Mouse (Mus musculus) right cerebral cortex, postnatal 25 days (tissue): Measurements from ENCODE around the gene Astn1.

Experiments
- DNase-seq: peaks from one replicate; pipeline ENCODE4 v3.0.0; 2022

The Astn1 gene

DNA sequence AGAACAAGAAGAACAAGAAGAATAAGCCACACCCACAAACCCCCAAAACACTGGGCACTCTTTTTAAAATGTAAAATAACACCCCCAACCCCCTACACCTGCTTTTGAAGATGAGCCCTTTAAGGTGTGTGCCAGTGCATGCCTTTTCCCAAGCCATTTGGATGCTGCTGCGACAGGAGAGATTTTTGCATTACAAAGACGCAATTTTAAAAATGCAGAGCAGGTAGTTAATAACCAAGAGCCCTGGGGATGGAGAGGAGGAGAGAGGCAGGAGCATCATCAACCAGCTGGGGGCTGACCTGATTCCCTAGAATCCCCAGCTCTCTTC lies at the start of gene Astn1:
Gene Astn1, plus strand, starts transcription at position 310 of the 328 bp plus-strand sequence.
- DNase-seq: no peak

DNA sequence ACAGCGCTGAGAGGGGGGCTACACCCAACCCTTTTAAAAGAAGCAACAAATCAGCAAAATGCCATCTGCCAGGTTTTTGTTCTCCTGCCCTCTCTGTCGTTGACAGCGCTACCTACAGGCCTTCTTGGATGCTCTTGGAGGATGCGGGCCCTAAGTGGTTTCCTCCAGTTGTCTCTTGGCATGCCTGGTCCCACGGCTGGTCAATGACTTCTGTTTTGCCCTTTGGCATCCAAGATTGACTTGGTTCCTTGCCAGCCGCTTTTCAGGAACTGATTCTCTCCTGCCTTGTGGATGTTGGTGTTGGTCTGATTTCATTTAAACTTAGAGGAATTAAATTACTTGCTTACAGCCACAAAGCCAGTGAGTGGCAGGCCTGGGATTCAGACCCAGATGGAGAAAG lies 38.7 kb upstream of the Astn1 start:
- DNase-seq: no peak

DNA sequence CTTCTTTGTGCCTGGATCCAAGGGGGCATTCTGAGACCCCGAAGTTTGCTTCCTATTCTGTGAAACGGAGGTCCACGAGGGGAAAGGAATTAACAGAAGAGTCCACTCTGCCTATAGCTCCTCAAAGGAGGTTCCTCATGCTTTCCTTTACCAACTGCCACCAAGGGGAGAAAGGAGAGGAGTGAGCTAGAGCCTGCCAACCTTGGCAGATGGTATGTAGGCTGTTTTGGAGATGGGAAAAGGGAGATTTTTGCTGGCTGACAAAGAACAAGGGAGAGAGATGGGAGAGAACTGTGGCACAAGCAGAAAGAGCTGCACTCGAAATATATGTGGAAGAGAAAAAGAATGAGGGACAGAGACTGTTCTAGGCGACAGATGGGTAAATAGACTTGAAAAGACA lies 33.9 kb upstream of the Astn1 start:
- peak; percentile 67 for DNase-seq

DNA sequence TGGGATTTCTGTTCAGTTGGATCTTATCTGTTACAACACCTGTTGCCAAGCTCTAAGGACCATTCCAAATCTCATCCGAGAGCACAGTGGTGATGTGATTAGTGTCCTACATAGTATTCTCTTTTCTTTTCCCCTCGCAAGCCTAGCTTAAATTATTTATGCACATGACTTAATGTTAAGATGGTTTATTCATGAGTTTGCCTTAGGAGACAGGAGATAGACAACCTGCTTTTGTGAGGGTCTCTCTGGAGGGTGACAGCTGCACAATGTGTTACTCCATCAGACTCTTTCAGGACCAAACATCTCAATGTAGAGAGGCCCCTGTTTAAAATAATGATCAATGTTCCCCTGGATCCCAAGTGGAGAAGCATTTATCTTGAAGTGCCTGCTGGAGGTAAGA lies 33.2 kb upstream of the Astn1 start:
- no peak for DNase-seq

DNA sequence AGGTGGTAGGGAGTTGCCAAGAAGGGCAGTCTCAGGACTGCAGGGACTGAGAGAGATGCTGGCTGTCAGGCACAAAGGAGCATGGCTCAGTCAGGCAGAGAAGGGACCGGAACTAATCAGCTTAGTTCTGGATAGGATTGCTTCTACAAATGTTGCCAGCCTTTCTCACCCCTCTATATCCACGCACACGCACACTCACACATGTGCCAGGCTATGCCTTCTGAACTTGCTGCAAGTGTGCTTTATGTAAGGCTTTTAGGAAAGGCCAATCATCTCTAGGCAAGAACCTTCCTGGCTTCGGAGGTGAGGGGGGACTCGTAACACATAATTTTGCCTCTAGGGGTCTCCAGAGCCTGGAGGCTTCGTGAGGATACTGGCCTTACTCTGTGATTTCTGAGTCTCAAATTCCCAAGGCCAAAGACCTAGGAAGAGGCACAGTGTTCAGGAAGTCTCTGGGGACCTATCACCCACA lies 18.8 kb upstream of the Astn1 start:
- DNase-seq: no peak

DNA sequence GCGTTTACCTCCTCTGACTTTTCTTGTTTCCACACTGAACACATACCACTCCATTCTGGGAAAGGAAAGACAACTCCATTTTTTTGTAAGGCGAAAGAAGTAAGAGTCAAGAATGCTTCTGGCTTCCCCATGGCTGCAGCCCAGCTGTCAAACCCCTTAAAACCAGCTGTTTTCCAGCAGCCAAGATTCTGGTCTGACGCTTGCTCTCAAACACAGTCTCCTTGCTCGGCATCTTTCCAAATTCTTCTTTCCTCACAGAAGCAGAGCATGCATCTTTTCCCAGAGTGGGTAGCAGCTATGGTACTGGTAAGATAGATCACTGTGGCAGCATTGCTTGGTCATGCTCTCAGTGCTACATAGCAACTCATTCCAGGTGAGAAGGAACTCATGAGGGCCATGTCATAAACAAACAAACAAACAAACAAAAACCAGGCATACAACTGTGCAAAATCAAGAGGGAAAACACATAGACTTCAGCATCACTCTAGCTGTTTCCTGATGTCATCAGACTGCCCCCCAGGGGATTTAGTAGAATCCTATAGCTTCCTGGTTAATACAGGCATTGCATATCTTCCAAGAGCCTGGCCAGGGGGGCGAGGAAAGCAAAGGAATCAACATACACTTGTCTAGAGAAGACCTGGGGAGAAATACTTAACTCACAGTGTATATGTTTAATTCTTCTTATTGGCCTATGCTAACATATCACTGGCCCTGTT lies 8.3 kb upstream of the Astn1 start:
- no peak for DNase-seq

DNA sequence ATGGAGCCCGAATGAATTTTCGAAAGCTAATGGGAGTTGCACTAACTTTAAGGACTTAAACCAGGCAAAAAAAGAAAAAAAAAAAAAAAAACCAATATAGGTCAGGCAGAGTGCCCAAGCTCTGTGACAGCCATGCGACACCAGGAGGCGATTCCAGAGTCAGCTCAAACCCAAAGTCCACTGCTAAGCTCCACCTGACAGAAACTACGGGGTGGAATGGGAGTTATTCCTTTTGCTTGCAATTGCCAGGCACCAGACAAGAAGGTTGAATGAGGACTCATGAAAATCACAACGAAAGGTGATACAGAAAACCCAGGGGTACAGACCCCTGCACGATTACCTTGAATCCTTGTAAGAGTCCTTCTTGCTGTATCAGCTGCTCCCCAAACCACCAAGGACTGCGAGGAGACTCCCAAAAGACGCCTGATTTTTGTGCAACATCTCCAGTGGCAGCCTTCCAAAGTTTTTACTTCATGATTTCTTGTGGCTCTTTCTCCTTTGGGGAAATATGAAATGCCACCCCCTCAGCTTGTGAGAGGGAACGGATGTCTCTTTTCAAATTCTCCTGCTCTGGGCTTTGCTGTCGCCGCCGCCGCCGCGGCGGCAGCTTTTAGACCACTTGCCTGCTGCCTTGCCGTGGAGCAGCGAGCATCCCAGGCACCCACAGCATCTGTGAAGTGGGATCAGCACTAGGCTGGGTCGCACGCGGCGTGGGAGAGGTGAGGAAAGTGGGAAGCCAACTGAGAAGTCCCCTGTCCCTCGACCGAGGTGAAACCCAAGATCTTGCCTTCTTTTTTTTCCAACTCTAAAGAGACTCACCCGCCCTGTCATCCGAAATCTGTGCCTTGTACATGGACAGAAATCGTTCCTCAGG lies 6.7 kb upstream of the Astn1 start:
- peak; percentile 61 for DNase-seq

DNA sequence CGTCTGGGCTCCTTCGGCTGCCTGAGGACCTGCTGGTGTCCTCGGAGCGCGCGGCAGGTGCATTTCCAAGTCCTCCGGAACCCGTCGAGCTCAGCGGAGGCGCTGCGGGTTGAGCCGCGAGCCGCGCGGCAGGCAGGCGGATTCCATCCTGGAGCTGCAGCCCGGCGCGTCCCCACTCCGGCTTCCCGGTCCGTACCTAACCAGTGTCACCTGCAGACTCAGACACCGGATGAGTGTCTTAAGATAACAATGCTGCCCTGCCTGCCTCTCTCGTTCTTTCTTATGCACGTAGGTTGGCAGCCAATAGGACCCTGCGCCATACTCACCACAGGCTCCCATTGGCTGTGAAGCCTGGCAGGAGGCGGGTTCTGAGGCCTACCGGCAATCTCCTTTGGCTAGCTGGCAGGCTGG lies 6.0 kb upstream of the Astn1 start, which contains the start of gene Brinp2:
Gene Brinp2, minus strand, starts transcription at position 276 of the 411 bp plus-strand sequence.
- peak; percentile 95 for DNase-seq

DNA sequence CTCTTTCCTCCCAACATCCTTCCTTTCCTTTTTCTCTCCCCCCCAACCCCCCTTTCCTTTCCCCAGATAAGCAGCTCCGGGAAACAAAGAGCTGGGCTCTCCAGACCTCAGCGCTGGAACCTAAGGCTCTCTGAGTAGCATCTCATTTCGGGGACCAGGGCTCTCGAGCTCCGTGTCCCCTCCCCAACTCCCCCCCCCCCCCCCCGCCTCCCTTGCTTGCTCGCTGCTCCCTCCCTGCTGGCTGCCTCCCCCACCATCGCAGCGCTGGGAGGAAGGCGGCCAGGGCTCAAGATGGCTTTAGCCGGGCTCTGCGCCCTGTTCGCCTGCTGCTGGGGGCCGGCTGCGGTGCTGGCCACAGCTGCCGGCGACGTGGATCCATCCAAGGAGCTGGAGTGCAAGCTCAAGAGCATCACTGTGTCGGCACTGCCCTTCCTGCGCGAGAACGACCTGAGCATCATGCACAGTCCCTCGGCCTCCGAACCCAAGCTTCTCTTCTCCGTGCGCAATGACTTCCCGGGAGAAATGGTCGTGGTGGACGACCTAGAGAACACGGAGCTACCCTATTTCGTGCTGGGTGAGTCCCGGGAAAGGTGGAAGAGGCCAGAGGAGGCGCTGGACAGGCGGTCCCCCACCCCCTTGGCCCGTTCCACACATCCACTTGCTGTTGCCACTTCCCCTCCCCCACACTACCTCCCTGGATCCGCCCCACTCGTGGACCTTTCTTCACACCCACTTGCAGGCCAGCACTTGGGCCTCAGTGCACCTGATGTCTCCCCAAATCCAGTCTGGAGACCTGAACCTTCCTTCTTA lies 424 bp downstream of the Astn1 start:
- DNase-seq: peak; percentile 63

DNA sequence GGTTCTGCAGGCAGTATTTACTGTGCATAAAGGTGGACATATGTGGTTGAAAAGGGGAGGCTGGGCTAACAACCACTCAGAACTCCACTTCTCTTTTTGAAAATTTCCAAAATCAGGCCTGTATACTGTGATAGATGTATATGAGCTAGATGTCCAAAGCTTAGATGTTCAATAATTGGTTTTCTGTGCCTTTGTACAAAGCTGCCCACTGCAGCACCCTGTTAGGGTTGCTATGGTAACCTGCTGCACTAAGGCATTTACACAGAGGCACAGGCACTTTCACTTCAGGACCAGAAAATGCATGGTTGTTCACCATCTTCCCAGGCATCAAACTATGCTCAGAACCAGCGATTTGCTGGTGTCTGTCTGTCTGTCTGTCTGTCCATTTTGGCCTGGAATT lies 2.4 kb downstream of the Astn1 start:
- DNase-seq: no peak

DNA sequence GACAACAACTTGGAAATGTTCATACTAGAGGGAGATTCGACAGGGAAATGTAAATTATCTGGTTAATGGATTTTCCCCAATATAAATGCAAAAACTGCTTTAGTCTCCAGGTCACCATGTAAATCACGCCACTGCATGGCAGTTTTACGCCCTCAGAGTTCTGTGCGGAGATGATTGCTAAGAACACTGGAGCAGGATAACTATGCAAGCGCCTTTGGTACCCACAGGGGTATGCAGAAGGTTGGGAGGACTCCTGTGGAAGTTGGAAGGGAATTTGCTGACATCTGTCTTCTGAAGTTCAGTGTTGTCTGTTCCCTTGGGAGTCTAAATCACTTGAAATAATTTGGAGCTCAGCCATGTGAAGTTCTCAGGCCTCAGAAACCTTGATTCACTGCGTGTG lies 20.2 kb downstream of the Astn1 start:
- no peak for DNase-seq

DNA sequence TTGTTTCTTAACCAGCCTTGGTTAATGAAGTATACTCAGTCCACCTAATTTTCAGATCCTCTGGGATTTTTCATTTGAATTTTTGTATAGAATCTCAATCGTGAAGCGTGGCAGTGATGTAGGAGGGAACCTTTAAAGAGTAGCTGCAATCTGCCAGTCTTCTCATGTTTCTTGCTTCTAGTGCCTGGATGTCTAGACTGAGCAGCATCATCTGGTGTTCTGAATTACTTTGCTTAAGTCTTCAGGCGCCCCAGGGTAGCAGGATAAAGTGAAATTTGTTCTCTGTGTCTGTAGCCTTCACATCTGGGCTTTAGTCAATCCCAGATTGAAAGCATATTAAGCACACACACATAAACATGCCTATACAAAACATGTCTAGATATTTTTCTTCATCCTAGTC lies 21.1 kb downstream of the Astn1 start:
- no peak for DNase-seq

DNA sequence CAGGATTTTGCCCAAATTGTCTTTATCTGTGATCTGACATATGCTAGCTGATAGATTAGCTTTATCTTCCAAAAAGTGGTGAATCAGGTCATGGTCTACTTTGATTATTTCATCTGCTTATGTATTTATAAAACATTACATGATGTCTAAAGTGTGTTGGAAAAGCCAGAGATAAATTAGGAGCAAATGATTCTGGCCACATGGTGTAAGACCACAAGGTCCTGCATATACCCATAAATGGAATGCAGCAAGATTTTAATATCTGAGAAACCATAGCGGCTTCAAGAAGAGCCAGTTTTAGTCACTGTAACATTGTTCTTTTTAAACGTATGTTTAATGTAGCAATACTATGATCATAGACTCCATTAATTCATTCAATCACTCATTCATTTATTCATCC lies 23.2 kb downstream of the Astn1 start:
- no peak for DNase-seq

DNA sequence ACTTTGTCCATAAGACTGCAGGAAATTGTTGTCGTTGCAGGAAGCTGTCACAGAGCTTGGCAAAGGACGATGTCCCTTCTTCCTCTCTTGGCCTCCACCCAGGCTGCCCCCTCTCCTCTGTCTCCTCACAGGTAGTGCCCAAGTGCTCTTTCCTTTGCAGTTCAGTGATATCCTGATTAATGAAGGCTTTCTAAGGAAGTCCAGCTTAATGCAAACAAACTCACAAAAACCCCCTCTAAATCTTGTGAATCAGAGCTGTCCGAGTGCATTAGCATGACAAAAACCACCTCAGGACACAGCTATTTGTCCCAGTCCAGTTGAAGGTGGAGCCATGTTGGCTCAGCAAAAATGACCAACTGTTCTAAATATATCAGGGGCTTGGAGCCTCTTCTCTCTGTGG lies 24.7 kb downstream of the Astn1 start:
- DNase-seq: no peak

DNA sequence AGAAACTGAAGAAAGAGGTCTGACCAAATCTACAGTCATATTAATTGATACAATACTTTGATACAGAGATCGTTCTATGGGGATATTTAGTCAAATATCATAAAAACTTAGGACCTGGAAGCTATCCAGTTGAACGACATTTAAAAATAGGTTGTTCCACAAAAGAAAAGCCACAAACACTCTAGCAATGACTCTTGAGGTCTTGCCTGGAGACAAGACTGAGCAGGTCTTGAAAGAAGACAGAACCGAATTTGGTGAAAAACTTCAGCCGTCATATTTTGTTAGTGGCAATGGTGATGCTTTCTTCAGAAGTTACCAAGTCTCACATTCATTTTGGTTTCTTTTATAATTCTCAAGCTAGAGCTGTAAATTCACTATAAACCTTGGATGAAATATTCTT lies 26.9 kb downstream of the Astn1 start:
- no peak for DNase-seq

DNA sequence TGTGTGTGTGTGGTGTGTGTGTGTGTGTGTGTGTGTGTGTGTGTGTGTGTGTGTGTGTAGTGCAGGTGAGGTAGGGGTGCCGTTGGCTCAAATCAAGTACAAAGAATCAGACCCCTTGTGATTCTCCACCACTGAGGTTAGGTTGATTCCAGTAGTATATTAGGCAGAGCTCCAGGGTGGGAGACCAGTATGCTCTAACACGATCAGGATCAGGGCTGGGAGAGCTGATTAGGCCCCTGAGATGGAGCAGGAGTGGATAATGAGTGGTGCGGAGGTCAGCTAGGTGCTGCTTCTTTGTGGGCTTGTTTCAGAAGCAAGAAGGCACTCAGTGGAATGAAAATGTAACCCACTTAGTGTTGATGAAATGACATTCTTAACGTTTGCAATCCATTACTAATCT lies 28.6 kb downstream of the Astn1 start:
- DNase-seq: no peak

DNA sequence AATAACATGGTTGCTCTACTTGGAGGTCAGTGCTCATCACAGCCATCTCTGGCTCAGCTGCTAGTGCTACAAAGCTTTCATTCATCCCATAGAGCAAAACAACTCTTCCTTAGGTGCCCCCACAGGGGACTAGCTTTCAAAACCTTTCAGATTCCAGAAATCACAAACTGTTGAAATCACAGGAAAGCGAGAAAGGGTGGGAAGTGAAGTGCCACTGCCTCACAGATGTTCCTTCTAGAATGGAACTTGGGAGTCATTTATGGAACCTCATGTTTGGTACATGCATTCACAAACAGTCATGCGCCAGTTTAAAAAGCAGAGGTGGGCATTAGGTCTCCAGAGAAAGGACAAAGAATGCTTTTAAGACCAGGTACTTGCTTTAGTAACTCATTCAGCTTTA lies 35.0 kb downstream of the Astn1 start:
- no peak for DNase-seq

DNA sequence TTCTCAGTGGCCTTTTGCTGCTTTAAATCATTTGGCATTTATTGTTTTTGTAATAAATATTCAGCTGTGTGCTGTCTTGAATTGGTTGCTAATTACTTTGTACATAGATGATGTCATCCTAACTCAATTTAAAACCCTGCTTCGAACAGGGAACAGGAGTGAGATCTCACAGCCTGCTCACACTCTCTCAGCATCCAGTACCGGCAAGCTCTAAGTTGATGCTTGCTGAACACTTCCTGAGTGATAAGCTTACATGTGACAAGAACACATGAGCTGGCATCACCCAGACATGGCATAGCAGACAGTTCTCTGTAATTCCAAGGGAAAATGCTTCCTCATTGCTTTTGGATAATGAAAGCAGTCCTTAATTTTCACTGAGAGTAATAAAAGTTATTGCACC lies 38.8 kb downstream of the Astn1 start:
- DNase-seq: no peak

DNA sequence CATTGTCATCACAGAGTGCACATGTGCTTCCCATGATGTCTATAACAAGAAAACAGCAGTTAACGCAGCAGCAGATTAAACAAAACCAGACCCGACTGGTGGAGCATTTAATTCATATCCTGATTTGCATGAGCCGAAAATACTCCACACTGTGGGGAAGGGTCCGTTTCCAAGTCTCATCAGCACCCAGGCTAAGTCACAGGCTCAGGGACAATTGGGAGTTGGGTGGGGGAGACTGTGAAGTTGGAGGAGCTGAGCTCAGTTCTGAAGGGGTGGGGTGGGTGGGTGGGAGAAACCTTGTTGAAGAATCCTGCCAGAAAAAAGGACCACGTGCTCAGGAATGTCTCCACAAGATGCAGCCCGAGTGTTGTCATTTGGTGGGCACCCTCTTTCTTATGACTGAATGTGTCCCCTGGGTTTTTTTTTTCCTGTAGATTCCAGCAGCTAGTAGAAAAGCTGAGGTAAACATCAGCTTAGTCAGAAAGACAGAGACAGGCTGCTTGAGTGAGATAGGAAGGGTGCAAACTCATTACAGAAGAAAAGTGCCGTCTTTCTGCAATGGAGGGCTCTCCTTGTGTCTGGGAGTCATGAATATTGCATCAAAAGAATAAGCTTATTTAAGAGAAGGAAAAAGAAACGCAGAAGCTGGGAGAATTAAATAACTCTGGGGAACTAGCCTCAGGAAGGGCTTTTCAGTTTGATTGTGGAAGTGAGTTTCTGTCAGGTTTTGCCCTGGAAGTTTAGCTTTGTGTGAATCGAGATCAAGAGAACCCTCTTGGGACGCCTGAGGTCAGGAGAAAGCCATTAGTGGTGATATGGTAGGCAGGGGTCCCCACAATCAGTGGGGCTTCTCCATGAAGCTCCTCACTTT lies 44.1 kb downstream of the Astn1 start:
- DNase-seq: no peak

DNA sequence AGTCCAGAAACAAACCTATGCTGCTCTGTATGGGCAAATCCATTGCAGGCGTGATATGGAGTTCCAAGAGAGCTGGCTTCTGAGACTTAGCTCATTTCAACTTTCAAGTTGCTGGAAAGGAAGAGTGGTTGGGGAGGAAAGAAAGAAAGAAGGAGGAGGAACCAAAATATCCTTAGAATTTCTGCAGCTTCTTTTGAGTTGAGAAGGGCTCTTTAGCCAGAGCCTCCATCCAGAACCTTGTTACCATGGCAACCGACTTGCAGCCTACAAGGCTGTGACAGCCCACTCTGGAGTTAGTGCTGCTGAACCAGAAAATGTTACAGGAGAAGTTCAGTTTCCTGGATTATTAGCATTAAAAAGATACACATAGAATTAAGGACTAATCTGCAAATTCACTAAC lies 46.1 kb downstream of the Astn1 start:
- no peak for DNase-seq

DNA sequence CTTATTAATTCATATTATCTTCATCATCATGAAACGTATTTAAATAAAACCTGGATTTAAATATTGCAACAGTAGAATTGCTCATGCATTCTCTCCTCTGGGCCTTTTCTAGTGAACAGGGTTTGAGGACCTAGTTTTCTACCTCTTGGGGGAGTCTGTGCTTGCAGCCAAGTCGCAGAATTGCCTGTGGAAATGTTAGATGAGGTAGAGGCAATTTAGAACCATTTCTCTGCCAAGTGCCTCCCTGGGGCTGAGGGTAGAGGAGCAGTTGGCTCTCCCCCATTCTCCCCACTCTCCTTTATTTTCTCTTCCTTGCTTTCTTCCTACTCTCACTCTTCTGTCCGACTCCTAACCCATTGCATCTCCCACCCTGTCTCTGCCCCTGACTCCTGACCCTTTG lies 49.1 kb downstream of the Astn1 start:
- DNase-seq: no peak

DNA sequence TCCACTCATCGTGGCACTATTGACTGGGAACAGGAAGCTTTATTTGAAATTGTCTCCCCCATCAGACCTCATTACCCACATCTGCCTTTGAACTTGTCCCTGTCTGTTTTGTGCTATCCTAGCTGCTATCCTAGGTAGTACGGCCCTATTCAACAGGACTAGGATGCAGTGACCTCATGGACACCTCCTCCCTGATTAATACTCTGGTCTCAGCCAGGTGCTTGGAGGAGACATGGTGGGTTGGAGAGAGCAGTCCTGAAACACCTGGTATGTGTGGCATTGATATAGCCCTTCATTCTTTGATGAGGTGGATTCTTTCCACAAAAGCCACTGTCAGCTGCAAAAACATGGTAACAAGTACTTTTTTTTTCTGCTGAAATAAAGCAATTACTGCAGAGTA lies 52.1 kb downstream of the Astn1 start:
- no peak for DNase-seq

DNA sequence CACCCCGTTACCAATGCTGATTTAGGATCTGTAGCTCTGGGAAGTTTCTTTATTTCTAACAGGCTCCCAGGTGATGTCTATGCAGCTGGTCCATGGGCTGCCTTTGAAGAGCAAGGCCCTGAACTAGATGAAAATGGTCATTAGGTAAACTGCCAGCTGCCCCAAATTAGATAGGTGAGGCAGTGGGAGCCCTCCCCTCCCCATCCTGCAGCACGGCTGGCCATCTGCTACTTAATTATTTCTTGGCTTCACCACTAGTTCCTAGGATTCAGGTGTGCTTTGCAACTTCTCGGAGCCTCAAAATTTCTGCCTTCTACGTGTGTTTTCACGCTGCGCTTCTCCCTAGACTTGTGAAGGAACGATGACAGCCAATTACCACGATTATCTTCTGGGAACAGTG lies 59.4 kb downstream of the Astn1 start:
- no peak for DNase-seq
